Mouse (Mus musculus): Measurements from ENCODE around the gene Plb1. TPM values are rescaled to one million over a fixed set of nuclear protein-coding genes. Genes with fewer than 3 reads are reported as not detected.

Gene Plb1
- 0.04 and 0.12 TPM in 2 replicates for polyA plus RNA-seq (2015; fragmentation: Nextera tagmentation; extraction: Ambion mirVana)

DNA sequence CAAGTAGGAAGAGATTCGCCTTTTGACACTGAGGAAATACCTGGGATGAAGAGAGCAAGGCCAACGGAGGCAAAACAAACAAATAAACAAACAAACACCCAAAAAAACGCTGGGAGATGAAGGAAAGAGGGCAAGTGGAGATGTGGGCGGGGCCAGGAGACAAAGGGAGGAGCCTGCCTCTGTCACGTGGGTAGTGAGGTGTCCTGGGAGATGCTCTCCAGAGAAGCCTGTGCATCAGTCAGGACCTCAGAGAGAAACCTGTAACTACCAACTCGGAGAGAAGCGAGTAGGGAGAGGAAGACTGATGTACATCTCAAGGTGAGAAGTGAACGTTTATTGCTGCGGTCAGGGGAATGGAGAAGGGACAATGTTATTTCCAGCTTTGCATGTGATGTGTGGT is at the start of gene Plb1:
Plb1 (plus strand) TSS at position 235 of the 400 bp plus-strand sequence.
- Histone ChIP-seq H3K9ac (no peak within 1 kb of the TSS), H3K4me1 (replicated peaks) (no peaks in the 10 kb centered on the region), H3K4me2 (no peak within 1 kb of the TSS), H3K9me3 (no peaks in the 10 kb centered on the region), H3K27ac (no peak within 1 kb of the TSS), H3K27me3 (no peaks in the 10 kb centered on the region), H3K36me3 (no peaks in the 10 kb centered on the region), H3K4me3 (no peak within 1 kb of the TSS)
- no peak for ATAC-seq (ENCODE audit: low FRiP score)
- WGBS: 80% methylated on average over 9 of the region's 9 CpGs

DNA sequence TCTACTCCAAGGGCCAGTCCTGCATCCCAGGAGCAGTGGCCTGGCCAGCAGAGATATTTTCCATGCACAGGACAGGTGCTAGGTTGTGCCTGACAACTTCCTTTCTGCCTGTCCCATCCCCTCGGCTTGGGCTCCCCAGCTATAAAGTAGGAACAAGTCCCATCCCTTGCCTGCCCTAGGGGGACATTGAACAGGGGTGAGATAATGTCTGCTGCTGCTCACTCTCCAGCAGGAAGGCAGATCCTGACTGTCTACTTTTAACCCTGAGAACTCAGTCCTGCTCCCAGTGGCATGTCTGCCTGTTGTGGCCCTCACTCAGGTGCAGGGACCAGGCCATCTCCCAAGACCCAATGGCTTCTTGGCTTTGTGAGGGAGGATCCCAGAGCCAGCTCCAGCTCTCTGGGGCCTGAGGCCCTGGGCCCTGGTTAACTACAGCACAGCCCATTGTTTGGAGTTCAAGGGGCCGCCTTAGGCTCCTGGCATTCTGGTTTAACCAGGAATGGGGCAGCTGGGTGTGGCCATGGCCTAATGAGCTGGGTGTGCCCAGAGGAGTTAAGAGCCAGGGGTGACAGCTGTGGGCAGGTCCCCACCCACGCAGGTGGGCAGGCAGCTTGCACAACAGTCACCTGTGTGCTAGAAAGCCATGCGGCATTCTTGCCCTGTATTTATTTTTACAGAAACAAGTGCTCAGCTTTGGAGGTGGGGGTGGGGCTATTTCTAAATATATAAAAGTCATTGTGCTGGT is 49.5 kb upstream of the Plb1 start:
- no peak for ATAC-seq (ENCODE audit: low FRiP score)
- no peak overlapping the region for H3K9ac ChIP-seq
- H3K4me1 ChIP-seq (replicated peaks): no peaks in the 10 kb centered on the region
- no peaks in the 10 kb centered on the region for H3K9me3 ChIP-seq
- H3K27ac ChIP-seq: no peak overlapping the region
- WGBS: 75% methylated on average over 4 of the region's 4 CpGs
- no peaks in the 10 kb centered on the region for H3K36me3 ChIP-seq
- H3K4me3 ChIP-seq: no peak overlapping the region
- no peak overlapping the region for H3K4me2 ChIP-seq
- H3K27me3 ChIP-seq: no peaks in the 10 kb centered on the region

DNA sequence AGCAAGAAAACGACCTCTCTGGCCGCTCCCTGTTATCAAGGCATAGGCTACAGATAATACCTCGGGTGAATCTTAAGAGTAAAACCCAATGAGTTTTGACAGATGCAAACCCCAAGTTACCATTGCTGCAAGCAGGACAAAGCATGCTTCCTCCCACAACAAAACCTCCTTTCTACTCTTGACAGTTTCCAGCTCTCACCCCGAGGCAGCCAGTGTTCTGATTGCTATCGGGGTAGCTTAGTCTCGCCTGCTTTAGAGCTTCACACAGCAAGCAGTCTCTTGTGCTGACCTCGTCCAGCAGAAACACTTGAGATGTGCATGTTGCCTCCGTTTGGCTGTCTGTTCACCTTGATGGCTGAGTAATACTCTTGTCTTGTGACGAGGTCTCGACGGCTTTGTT is 44.8 kb upstream of the Plb1 start:
- Histone ChIP-seq H3K9ac (no peak overlapping the region), H3K27me3 (no peaks in the 10 kb centered on the region), H3K4me1 (replicated peaks) (no peaks in the 10 kb centered on the region), H3K4me2 (no peak overlapping the region), H3K27ac (no peak overlapping the region), H3K9me3 (no peaks in the 10 kb centered on the region), H3K4me3 (no peak overlapping the region), H3K36me3 (no peaks in the 10 kb centered on the region)
- ATAC-seq (ENCODE audit: low FRiP score): no peak
- 59% methylated on average over 11 of the region's 11 CpGs for WGBS

DNA sequence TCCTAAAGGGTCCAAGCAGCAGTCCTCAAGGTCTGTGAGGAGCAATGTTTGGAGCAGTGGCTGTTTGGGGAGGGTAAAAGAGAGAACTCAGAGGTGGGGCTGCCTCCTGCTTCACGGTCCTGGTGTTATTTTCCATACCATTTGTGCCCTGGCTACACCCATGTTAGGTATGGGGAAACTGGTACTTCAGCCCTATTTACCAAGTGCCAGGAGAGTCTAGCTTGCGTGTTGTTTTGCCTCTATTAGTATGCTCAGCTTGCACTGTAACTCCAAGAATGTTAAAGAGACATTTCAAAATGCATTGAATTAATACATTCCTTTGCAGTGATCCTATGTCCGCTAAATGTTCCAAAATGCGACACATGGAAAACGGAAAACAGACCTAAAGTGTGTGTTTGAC is 41.2 kb upstream of the Plb1 start:
- no peak overlapping the region for H3K4me3 ChIP-seq
- no peaks in the 10 kb centered on the region for H3K36me3 ChIP-seq
- H3K9ac ChIP-seq: no peak overlapping the region
- 93% methylated on average over 5 of the region's 5 CpGs for WGBS
- no peaks in the 10 kb centered on the region for H3K27me3 ChIP-seq
- H3K4me2 ChIP-seq: no peak overlapping the region
- ATAC-seq (ENCODE audit: low FRiP score): no peak
- H3K27ac ChIP-seq: no peak overlapping the region
- no peaks in the 10 kb centered on the region for H3K9me3 ChIP-seq
- H3K4me1 ChIP-seq (replicated peaks): no peaks in the 10 kb centered on the region

DNA sequence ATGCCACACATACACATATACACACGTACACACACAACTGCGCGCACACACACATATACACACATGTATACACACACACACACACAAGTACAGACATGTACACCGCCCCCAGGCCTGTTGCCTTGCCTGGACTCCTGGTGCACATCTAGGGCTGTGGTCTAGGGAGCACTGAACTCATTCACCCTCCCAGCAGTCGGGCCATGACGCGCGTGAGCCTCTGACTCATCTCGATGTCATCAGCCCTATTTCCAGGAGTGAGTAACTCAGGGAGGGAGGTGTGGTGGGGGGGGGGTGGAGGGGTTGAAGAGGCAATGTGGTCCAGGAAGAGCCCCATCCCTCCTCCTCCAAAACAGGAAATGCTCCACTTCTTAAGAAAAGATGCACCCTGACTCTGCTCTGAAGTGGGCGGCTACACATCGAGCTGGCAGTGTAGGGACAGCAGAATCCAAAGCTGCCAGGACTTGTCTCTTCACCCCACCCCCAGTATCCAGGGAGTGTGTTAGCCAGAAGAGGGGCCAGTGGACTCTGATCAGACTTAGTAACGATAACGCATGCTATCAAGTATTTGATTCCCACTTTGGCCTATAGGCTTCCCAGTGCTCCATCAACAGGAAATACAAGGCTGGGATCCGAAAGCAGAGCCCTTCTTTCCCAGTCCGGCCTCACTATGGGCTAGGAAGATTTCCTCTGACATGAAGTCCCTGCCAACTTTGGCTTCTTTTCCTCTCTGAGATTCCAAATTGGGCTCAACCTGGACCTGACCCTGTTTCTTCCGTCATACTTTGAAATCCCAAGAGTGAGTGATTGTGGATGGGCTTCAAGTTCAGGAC is 40.3 kb upstream of the Plb1 start:
- 89% methylated on average over 16 of the region's 16 CpGs for WGBS
- no peak overlapping the region for H3K4me2 ChIP-seq
- no peak for ATAC-seq (ENCODE audit: low FRiP score)
- H3K27ac ChIP-seq: no peak overlapping the region
- H3K9me3 ChIP-seq: no peaks in the 10 kb centered on the region
- no peaks in the 10 kb centered on the region for H3K4me1 ChIP-seq (replicated peaks)
- no peaks in the 10 kb centered on the region for H3K27me3 ChIP-seq
- no peak overlapping the region for H3K4me3 ChIP-seq
- H3K9ac ChIP-seq: no peak overlapping the region
- H3K36me3 ChIP-seq: no peaks in the 10 kb centered on the region

DNA sequence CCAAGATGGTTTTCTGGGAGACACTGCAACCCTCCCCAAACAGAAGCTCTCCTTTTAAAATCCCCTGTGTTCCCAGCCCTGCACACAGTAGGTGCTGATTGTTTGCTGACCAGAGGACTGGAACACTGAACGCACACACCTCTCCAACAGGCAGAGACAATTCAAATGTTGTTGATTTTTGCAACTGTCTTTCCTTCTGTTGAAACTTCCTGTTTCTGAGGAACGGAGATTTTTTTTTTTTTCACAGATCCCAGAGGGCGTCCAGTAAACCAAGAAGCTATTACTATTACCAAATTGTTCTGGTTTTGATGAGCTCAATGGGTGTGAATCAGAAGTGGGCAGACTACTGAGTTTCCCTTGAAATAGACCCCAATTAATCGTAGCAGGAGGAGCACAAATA is 38.3 kb upstream of the Plb1 start:
- Histone ChIP-seq H3K9ac (no peak overlapping the region), H3K4me2 (no peak overlapping the region), H3K4me3 (no peak overlapping the region), H3K27ac (no peak overlapping the region), H3K27me3 (no peaks in the 10 kb centered on the region), H3K36me3 (no peaks in the 10 kb centered on the region), H3K9me3 (no peaks in the 10 kb centered on the region), H3K4me1 (replicated peaks) (no peaks in the 10 kb centered on the region)
- ATAC-seq (ENCODE audit: low FRiP score): no peak
- 78% methylated on average over 4 of the region's 4 CpGs for WGBS

DNA sequence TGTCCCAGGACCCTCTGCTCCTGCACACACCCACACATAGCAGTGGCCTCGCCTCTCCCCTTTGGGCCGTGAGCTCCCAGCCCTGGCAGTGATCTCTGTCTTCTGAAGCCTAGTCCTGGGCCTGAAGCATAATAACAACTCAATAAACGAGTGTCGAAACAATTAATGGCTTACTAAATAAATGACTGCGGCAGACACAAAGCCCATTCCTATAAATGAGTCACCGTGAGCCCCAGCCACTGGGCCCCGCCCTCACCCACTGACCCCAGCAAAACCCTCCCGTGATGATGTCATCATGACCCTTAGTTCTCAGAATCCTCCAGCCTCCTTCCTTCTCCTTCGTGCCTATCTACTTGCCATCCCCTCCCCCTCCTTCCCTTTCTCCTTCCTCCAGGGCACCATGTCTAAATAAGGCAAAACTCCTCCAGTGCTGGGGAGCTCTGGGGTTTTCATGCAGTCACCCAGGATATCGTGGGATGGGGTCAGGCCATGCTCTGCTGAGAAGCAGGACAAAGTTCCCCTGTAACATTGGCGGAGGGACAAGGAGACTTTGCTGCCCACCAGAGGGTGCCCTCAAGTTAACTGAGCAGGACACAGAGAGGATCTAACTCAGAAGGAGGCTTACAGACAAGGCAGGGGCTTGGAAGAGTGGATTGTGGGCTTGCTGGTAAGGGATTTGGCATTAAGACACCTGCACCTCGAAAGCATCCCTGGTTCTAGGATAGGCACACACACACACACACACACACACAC is 36.5 kb upstream of the Plb1 start:
- H3K4me1 ChIP-seq (replicated peaks): no peaks in the 10 kb centered on the region
- no peak overlapping the region for H3K9ac ChIP-seq
- H3K4me2 ChIP-seq: no peak overlapping the region
- 62% methylated on average over 11 of the region's 12 CpGs for WGBS
- ATAC-seq (ENCODE audit: low FRiP score): no peak
- no peaks in the 10 kb centered on the region for H3K27me3 ChIP-seq
- no peak overlapping the region for H3K4me3 ChIP-seq
- no peaks in the 10 kb centered on the region for H3K9me3 ChIP-seq
- no peak overlapping the region for H3K27ac ChIP-seq
- no peaks in the 10 kb centered on the region for H3K36me3 ChIP-seq

DNA sequence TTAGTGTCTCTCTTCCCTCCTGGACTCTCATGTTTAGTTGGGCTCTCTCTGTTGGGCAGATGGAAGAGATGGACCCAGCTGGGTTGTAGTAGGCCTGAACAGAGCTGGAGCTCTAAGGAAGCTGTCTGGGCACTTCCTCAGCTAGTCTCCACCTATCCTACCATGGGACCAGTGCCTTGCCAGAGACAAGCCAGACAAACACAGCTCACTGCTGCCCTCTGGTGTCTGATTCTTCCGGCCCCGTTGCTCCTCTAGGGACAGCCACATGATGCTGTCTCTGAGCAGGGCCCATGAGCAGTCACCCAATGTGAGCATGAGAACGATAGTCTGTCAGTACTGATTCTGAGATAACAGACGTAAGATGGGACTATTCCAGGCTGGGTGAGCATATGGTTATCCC is 34.8 kb upstream of the Plb1 start:
- Histone ChIP-seq H3K27me3 (no peaks in the 10 kb centered on the region), H3K4me3 (no peak overlapping the region), H3K9me3 (no peaks in the 10 kb centered on the region), H3K4me2 (no peak overlapping the region), H3K9ac (no peak overlapping the region), H3K27ac (no peak overlapping the region), H3K4me1 (replicated peaks) (no peaks in the 10 kb centered on the region), H3K36me3 (no peaks in the 10 kb centered on the region)
- no peak for ATAC-seq (ENCODE audit: low FRiP score)
- WGBS: 16% methylated on average over 4 of the region's 4 CpGs

DNA sequence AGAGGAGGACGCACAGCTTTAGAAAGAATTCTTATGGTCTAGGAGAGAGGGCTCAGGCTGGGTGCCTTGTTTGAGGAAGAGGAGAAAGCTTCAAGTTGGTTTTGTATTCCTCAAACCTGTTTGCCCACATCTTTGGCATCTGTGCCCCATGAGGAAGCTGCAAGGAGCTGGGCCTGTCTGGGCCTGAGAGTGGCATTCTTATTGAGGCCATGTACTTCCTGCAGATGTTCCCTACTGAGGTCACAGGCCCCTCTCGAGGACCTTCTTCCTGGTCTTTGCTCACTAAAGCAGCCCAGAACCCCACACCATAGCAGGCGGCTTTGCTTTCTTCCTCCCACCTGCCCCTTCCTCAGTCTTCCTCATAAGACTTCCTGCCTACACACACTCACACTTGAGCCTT is 33.4 kb upstream of the Plb1 start:
- ATAC-seq (ENCODE audit: low FRiP score): no peak
- H3K4me2 ChIP-seq: no peak overlapping the region
- no peaks in the 10 kb centered on the region for H3K36me3 ChIP-seq
- no peaks in the 10 kb centered on the region for H3K4me1 ChIP-seq (replicated peaks)
- no peaks in the 10 kb centered on the region for H3K9me3 ChIP-seq
- no peak overlapping the region for H3K4me3 ChIP-seq
- H3K9ac ChIP-seq: no peak overlapping the region
- WGBS: 78% methylated on average over 3 of the region's 3 CpGs
- H3K27ac ChIP-seq: no peak overlapping the region
- H3K27me3 ChIP-seq: no peaks in the 10 kb centered on the region

DNA sequence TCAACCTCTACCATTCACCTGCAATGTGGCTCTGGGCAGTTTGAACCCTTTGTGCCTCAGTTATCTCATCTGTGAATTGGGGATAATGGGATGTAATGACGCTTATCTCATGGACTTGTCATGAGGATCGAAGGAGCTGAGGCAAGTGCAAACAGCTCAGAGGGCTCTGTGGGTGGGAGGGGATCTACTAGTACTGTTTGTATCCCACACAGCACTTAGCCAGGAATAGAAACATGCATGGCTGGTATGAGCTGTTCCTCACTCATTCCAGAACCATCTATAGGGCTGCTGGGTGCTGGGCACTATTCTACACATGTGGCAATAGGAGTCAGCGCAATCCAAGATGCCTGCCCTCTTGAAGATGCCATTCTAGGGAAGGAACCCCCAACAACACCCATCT is 32.9 kb upstream of the Plb1 start:
- WGBS: 91% methylated on average over 3 of the region's 3 CpGs
- H3K36me3 ChIP-seq: no peaks in the 10 kb centered on the region
- H3K9me3 ChIP-seq: no peaks in the 10 kb centered on the region
- no peak overlapping the region for H3K9ac ChIP-seq
- no peak overlapping the region for H3K4me3 ChIP-seq
- no peak for ATAC-seq (ENCODE audit: low FRiP score)
- H3K27ac ChIP-seq: no peak overlapping the region
- no peak overlapping the region for H3K4me2 ChIP-seq
- no peaks in the 10 kb centered on the region for H3K27me3 ChIP-seq
- H3K4me1 ChIP-seq (replicated peaks): no peaks in the 10 kb centered on the region

DNA sequence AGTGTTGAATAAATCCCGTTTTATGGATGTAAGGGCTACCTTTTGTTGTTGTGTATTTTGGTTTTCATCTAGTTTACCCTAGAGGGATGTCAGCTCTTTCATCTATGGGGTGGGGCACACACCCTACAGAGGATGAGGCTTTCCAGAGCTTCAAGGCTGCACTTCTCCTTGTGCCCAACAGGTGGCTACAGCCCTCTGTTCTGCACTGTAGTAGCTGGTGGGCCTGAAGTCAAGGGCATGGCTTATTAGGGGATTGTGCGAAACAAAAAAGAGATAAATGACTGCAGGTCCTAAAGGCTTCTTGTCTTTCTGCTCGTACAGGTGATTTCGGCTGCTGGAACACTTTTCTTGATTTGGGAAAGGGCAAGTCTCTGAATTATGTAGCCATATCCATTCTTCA is 27.9 kb upstream of the Plb1 start:
- Histone ChIP-seq H3K27me3 (no peaks in the 10 kb centered on the region), H3K4me1 (replicated peaks) (no peaks in the 10 kb centered on the region), H3K36me3 (no peaks in the 10 kb centered on the region), H3K9me3 (no peaks in the 10 kb centered on the region), H3K27ac (no peak overlapping the region), H3K4me2 (no peak overlapping the region), H3K4me3 (no peak overlapping the region), H3K9ac (no peak overlapping the region)
- WGBS: 77% methylated on average over 4 of the region's 4 CpGs
- ATAC-seq (ENCODE audit: low FRiP score): no peak

DNA sequence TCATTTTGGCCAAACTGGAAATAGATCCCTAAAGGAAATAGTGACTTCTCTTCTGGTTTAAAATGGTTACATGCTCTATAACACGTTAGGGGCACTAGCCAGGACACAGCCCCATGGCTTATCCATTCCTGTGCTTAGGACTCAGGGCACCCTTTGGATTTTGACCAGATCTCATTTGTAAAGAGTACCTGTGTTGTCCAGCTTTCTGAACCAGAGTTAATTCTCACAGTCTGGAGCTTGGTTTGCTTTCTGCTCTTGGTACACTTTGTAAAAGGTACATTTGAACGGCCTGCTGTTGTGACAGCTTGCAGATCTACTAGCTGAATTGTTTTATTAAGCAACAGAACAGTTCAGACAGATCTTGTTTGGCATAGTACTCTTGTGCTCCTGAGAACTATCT is 25.8 kb upstream of the Plb1 start:
- Histone ChIP-seq H3K36me3 (no peaks in the 10 kb centered on the region), H3K27ac (no peak overlapping the region), H3K4me2 (no peak overlapping the region), H3K27me3 (no peaks in the 10 kb centered on the region), H3K4me1 (replicated peaks) (no peaks in the 10 kb centered on the region), H3K9me3 (no peaks in the 10 kb centered on the region), H3K4me3 (no peak overlapping the region), H3K9ac (no peak overlapping the region)
- WGBS: 85% methylated on average over 2 of the region's 2 CpGs
- no peak for ATAC-seq (ENCODE audit: low FRiP score)

All from hindbrain, embryonic 13.5 days (tissue).